Mouse (Mus musculus) lung, adult 2 months (tissue): ENCODE results near the gene Pdgfb.

Experiments
- CTCF ChIP-seq: fragments of 200-500 bp; IDR thresholded peaks from 2 replicates; pipeline ENCODE4 v1.5.1; 2011; ENCODE audit warnings: mild to moderate bottlenecking, low read length, control low read depth; ENCODE audit not compliant: insufficient read depth
- POLR2A ChIP-seq: fragments of 200-500 bp; IDR thresholded peaks from 2 replicates; pipeline ENCODE4 v1.6.1; 2011; ENCODE audit warnings: low read depth, mild to moderate bottlenecking, control low read depth, low read length, borderline replicate concordance; ENCODE audit errors: extremely low read depth

DNA sequence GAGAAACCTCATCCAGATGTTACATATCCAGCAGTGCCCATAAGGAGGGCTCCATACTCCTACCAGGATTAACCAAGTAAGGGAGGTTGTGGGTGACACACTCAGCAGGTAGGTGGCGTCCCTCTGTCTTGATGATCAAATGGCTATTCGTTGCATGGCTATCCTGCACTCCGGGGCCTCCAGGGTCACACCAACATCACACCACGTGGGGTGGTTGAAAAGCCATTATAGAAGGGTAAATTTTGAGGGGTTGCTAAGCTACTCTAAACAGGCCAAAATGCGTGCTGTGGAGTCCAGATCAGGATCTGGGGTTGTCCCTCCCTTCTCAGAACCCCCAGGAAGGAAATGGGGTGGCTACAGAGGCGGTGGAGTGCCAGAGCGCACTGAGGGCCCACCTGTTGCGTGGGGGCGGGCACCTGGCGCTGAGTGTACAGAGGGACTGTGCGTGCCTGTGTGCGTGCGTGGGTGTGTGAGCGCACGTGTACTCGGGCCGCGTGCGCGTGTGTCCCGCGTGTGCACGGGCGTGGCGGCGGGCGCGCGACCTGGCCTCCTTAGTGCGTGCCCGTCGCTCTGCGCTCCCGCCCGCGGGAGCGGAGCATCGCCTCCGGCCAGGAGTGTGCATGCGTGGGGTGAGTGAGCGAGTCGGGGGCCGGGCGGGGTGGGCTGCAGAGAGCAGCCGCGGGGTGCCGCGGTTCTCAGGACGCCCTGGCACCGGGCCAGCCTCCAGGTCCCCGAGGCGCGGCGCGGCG, 2.8 kb downstream of the Pdgfb start:
- no peak for TF ChIP-seq CTCF
- 0 out of 2 replicates have a peak, but pooled peaks have one; percentile 6 for TF ChIP-seq POLR2A
